Mouse (Mus musculus) heart, embryonic 13.5 days (tissue): Measurements from ENCODE around the gene Sgce. TPM values are rescaled to one million over a fixed set of nuclear protein-coding genes. Genes with fewer than 3 reads are reported as not detected.

ENCODE experiments used
- ATAC-seq: fragments of 200-750 bp; cut with Nextera tagmentation; 2 replicates; pipeline ENCODE4 v1.8.0; 2017; ENCODE audit warnings: moderate TSS enrichment; ENCODE audit not compliant: insufficient number of reproducible peaks, low FRiP score, low TSS enrichment; ENCODE audit errors: extremely low read depth
- H3K27ac ChIP-seq: fragments of 300-500 bp; sonication (generic); replicated peaks from 2 replicates; pipeline ENCODE4 v1.5.1; 2015; ENCODE audit warnings: moderate library complexity, mild to moderate bottlenecking, inconsistent platforms
- H3K27me3 ChIP-seq: fragments of 300-500 bp; sonication (generic); replicated peaks from 2 replicates; pipeline ENCODE4 v1.6.1; 2015; ENCODE audit warnings: mild to moderate bottlenecking, inconsistent platforms
- H3K36me3 ChIP-seq: fragments of 300-500 bp; sonication (generic); 2 replicates; pipeline ENCODE4 v1.6.1; 2015; ENCODE audit warnings: mild to moderate bottlenecking, inconsistent platforms
- H3K4me1 ChIP-seq: fragments of 300-500 bp; sonication (generic); 2 replicates; pipeline ENCODE4 v1.6.1; 2015; ENCODE audit warnings: inconsistent platforms
- H3K4me2 ChIP-seq: fragments of 300-500 bp; sonication (generic); 2 replicates; pipeline ENCODE4 v1.6.1; 2015; ENCODE audit warnings: inconsistent platforms, mild to moderate bottlenecking, moderate library complexity
- H3K4me3 ChIP-seq: fragments of 300-500 bp; sonication (generic); 2 replicates; pipeline ENCODE4 v1.5.1; 2015; ENCODE audit warnings: moderate library complexity, mild to moderate bottlenecking, inconsistent platforms
- H3K9ac ChIP-seq: fragments of 300-500 bp; sonication (generic); 2 replicates; pipeline ENCODE4 v1.6.1; 2015; ENCODE audit warnings: inconsistent platforms, mild to moderate bottlenecking, moderate library complexity
- H3K9me3 ChIP-seq: fragments of 300-500 bp; sonication (generic); 2 replicates; pipeline ENCODE4 v1.6.1; 2016; ENCODE audit warnings: inconsistent platforms
- WGBS: fragments of 180-500 bp; shearing (Covaris S2); methylation state at CpG from one replicate; pipeline ENCODE4 v1.1.7; 2015; ENCODE audit warnings: mixed read lengths; 5-methylcytosine and 5-hydroxymethylcytosine counted together
- polyA plus RNA-seq: library from polyadenylated mRNA; unstranded; fragments of >200 nt; fragmentation: Nextera tagmentation; extraction: Ambion mirVana; gene quantifications from 2 replicates; pipeline ENCODE4 v1.2.1, GENCODE M21; 2015

The Sgce gene
- polyA plus RNA-seq, 1 experiment from 2014 or later: 55.9 TPM

DNA sequence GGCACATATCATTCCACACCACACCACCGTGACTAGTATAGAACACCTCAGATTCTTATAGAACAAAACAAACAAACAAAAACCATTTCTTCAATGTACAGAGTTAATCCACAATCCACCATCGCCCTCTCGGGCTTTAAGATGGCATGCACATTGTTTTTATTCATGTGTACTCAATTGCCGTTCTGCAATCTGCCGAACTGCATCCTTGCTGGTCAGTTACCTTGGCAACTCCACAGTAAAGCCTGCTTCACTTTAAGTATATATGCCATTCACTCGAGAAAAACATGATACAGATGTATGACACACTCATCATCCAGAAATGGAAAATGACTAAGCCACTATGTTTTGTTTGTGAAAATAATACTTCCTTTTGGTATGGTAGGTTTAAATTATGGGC is 24.9 kb downstream of the Sgce start:
- ATAC-seq: no peak
- no peak overlapping the region for H3K27ac ChIP-seq
- H3K4me3 ChIP-seq: no peak overlapping the region
- H3K36me3 ChIP-seq: no peaks in the 10 kb centered on the region
- H3K27me3 ChIP-seq: no peaks in the 10 kb centered on the region
- no peak overlapping the region for H3K9ac ChIP-seq
- 71% methylated on average over 6 of the region's 6 CpGs for WGBS
- no peak overlapping the region for H3K4me2 ChIP-seq
- H3K4me1 ChIP-seq: no peaks in the 10 kb centered on the region
- H3K9me3 ChIP-seq: no peaks in the 10 kb centered on the region

DNA sequence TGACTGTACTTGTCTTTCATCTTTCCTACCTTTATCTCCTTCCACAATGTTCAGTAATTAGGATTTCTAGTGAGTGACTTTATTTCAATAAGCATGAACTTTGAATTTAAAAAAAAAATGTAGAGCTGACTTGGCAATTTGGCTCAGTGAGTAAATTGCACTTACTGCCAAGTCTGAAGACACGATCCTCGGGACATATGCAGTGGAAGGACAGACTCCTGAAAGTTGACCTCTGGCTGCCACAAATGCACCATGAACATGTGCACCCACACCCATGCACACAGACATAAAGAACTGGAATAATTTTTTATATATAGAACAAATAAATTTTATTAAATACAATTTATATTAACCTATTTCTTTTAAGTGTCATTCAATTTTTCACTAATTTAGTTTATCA is 29.7 kb downstream of the Sgce start:
- ATAC-seq: no peak

DNA sequence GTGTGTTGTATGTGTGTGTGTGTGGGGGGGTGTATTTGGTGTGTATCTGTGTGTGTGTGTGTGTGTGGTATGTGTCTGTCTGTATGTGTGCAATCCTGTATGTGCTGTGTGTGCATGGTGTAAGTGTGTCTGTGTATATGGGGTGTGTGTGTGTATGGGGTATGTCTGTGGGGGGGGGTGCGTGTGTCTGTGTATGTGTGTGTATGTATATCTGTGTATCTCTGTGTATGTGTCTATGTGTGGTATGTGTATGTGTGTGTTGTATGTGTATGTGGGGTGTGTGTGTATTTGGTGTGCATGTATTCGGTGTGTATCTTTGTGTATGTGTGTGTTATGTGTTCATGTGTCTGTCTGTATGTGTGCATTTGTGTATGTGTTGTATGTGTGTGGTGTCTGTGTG is 30.8 kb downstream of the Sgce start:
- ATAC-seq: no peak

More for the DNA sequence above, 29.7 kb downstream of the Sgce start:
- Histone ChIP-seq H3K27ac (no peak overlapping the region), H3K27me3 (no peaks in the 10 kb centered on the region), H3K4me2 (no peak overlapping the region), H3K9me3 (no peaks in the 10 kb centered on the region), H3K4me1 (no peaks in the 10 kb centered on the region), H3K36me3 (peaks cover 7% of the 10 kb centered on the region), H3K4me3 (no peak overlapping the region), H3K9ac (no peak overlapping the region)
- WGBS: 77% methylated on average over 2 of the region's 2 CpGs

DNA sequence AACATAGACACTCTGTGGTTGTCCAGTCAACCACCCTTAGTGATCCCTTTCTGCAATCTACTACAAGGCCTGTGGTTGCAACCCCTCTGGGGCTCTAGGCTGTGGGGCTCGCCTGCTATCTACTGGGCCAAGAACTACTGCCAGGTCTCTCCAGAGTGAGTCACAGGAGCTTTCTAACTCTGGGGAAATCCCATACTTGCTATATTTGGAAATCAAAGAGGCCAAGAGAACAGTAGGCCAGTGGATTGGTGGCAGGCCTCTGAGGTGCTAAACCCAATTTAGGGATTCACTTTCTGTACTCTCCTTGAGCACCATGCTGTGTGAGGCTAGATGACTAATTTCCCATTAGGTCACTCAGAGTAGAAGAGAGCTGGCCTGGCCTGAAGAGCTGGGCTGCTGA is 38.0 kb downstream of the Sgce start:
- no peaks in the 10 kb centered on the region for H3K9me3 ChIP-seq
- 22% methylated on average over 1 of the region's 1 CpGs for WGBS
- no peak for ATAC-seq
- H3K9ac ChIP-seq: no peak overlapping the region
- H3K27me3 ChIP-seq: no peaks in the 10 kb centered on the region
- no peak overlapping the region for H3K27ac ChIP-seq
- peaks cover 11% of the 10 kb centered on the region for H3K36me3 ChIP-seq
- no peak overlapping the region for H3K4me3 ChIP-seq
- no peak overlapping the region for H3K4me2 ChIP-seq
- H3K4me1 ChIP-seq: peaks cover 31% of the 10 kb centered on the region

More for the DNA sequence above, 30.8 kb downstream of the Sgce start:
- WGBS: 97% methylated on average over 2 of the region's 2 CpGs
- H3K4me2 ChIP-seq: no peak overlapping the region
- no peak overlapping the region for H3K27ac ChIP-seq
- no peak overlapping the region for H3K4me3 ChIP-seq
- no peaks in the 10 kb centered on the region for H3K27me3 ChIP-seq
- no peaks in the 10 kb centered on the region for H3K9me3 ChIP-seq
- H3K9ac ChIP-seq: no peak overlapping the region
- H3K36me3 ChIP-seq: peaks cover 7% of the 10 kb centered on the region
- H3K4me1 ChIP-seq: no peaks in the 10 kb centered on the region

DNA sequence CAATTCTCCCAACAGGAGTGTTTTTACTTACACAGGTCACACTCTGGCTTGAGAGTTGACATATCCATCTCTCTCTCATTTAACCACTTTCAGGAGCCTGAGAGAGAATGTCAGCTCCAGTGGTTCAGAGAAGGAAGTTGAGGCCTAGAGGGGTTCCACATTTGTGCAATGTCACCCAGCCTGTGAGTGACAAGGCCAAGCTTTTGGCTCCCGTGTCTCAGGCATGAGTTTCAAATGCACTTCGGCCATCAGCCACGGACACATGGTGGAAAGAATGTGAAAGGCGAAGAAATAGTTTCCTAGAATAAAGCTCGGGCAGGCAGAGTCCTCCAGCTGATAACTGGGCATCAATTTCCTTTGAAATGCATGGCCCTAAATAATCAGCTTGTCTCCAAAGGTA is 40.6 kb downstream of the Sgce start:
- Histone ChIP-seq H3K4me2 (no peak overlapping the region), H3K27ac (no peak overlapping the region), H3K36me3 (peaks cover 15% of the 10 kb centered on the region), H3K27me3 (no peaks in the 10 kb centered on the region), H3K4me1 (peaks cover 37% of the 10 kb centered on the region), H3K9ac (no peak overlapping the region), H3K4me3 (no peak overlapping the region), H3K9me3 (no peaks in the 10 kb centered on the region)
- no peak for ATAC-seq
- WGBS: 22% methylated on average over 5 of the region's 5 CpGs

DNA sequence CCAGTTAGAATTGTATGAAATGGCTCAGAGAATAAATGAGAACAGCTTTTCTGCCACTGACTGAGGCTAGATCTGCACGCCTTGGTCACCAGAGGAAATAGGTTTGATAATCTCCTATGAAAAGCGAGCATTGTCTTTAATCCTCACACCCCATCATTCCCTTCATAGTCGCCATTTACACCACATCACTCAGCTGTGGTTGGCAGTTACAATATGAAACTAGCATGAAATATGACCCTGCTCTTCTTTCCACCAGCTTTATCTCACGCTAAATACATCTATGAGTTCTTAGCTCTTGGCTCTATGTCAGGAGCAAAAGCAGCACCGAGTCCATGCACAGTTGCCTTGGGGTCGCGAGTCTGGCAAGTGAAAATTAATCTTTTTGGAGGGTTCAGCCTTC is 43.1 kb downstream of the Sgce start:
- Histone ChIP-seq H3K4me1 (peaks cover 31% of the 10 kb centered on the region), H3K9ac (no peak overlapping the region), H3K27ac (no peak overlapping the region; the same call in 1 of the 2 replicates), H3K9me3 (no peaks in the 10 kb centered on the region), H3K36me3 (peaks cover 17% of the 10 kb centered on the region; the same call in 1 of the 2 replicates), H3K4me2 (no peak overlapping the region), H3K27me3 (no peaks in the 10 kb centered on the region), H3K4me3 (no peak overlapping the region)
- ATAC-seq: no peak
- WGBS: 59% methylated on average over 7 of the region's 7 CpGs

DNA sequence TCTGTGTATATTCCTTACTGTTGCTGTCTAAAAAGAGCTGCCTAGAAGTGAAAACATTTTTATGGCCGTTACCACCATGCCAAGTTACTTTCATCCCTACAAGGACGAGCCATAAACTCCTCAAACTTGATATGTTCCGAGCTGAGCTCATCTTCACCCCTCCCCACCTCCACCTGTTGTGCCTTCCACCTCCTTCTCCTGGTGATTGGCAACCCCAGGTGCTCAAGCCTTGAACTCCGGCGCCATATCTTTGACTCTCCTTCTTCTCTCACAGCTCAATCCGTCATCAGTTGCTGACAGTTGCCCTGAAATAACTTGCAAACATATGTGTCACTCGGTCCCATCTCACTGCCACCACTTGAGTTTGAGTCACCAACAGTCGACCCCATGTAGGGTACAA is 45.4 kb downstream of the Sgce start:
- peaks cover 28% of the 10 kb centered on the region for H3K4me1 ChIP-seq
- H3K9me3 ChIP-seq: no peaks in the 10 kb centered on the region
- H3K4me2 ChIP-seq: no peak overlapping the region
- no peaks in the 10 kb centered on the region for H3K27me3 ChIP-seq
- ATAC-seq: no peak
- H3K27ac ChIP-seq: no peak overlapping the region
- 61% methylated on average over 8 of the region's 8 CpGs for WGBS
- H3K36me3 ChIP-seq: peaks cover 14% of the 10 kb centered on the region; the same call in 1 of the 2 replicates
- H3K4me3 ChIP-seq: no peak overlapping the region
- no peak overlapping the region for H3K9ac ChIP-seq

DNA sequence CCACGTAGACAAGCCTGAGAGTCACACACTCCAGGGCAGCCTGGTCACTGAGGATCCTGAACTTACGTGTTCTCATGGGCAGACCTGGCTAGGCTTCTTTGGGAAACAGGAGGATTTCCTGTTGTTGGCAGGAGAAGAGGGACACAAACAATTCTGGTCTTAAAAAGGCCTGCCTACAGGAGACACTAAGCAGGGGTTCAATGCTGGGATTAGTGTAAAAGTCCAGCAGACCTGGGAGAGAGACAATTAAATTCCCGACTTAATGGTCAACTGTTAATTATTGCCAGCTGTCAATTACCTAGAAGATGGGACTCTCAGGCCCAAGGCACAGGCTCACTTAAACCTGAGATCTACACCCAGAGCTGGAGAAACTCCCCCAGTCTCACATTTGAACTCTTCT is 51.2 kb downstream of the Sgce start:
- no peak overlapping the region for H3K4me2 ChIP-seq
- no peak overlapping the region for H3K9ac ChIP-seq
- no peak overlapping the region for H3K4me3 ChIP-seq
- no peak overlapping the region for H3K27ac ChIP-seq
- no peaks in the 10 kb centered on the region for H3K27me3 ChIP-seq
- 66% methylated on average over 3 of the region's 3 CpGs for WGBS
- no peaks in the 10 kb centered on the region for H3K4me1 ChIP-seq
- ATAC-seq: no peak
- H3K9me3 ChIP-seq: peaks cover 2% of the 10 kb centered on the region; the same call in 1 of the 2 replicates
- H3K36me3 ChIP-seq: peaks cover 23% of the 10 kb centered on the region

DNA sequence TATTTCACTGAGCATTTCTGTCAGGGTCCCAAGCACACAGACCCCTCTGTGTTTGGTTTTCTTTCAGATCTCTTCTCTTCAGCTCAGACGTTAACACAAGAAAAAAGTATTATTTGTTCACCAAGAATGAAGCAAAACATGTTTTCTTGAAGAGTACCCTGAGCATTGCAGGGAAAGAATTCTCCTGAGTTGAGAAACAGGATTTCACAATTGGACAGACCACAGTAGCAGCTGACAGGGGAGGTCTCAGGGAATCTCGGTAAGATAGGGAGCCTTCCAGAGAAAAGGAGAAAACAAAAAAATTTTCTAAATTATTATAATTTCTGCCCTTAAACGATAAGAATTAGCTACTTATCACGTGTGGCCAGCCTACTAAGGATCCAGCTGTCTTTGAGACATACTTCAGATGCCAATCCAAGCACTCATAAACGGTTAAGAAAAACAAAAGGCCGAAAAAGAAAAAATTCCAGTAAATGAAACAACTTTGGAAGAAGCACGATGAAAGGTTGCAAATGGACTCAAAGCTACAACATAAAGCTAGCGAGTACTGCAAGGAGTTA is 52.3 kb downstream of the Sgce start:
- peaks cover 2% of the 10 kb centered on the region; the same call in 1 of the 2 replicates for H3K9me3 ChIP-seq
- peaks cover 31% of the 10 kb centered on the region for H3K36me3 ChIP-seq
- H3K4me2 ChIP-seq: no peak overlapping the region
- H3K27ac ChIP-seq: no peak overlapping the region
- H3K4me3 ChIP-seq: no peak overlapping the region
- H3K4me1 ChIP-seq: no peaks in the 10 kb centered on the region
- H3K27me3 ChIP-seq: no peaks in the 10 kb centered on the region
- no peak for ATAC-seq
- 48% methylated on average over 8 of the region's 8 CpGs for WGBS
- H3K9ac ChIP-seq: no peak overlapping the region

DNA sequence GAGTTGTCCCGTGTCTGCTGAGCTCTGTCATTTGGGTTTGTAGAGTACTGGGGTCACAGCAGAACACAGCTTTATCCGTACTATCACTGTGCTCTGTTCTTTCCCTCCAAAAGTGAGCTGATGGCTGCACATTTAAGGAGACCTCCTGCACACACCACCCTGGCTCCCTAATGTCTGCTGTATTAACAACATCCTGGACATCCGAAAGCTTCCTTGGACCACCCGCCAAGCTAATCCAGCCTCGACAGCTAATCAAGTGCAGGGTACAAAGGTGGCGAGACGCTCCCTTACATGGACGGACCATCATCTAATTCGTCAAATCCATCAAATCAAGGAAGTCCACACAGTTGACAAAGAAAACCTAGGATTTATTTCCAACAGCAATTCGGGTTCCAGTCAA is 53.5 kb downstream of the Sgce start:
- ATAC-seq: no peak
- H3K36me3 ChIP-seq: peaks cover 26% of the 10 kb centered on the region
- no peaks in the 10 kb centered on the region for H3K27me3 ChIP-seq

DNA sequence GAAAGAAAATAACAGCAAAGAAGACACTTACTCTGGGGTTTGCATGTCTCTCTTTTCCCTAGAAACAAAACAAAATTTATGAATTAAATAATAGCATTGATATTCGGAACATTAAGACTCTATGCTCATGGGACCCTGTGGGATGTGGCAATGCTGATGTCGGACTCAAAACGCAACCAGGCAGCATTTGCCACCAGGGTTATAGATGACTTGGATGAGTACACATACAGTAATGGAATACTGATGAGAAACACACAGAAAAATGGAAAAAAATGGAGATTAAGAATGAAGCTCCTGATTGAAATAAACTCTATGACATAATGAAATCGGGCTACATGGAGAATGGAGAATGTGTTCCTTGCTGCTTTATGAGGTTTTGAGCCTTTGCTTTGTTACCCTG is 56.6 kb downstream of the Sgce start:
- Histone ChIP-seq H3K27ac (no peak overlapping the region), H3K4me3 (no peak overlapping the region), H3K4me1 (no peaks in the 10 kb centered on the region), H3K4me2 (no peak overlapping the region), H3K9me3 (no peaks in the 10 kb centered on the region), H3K9ac (no peak overlapping the region), H3K27me3 (no peaks in the 10 kb centered on the region), H3K36me3 (peaks cover 25% of the 10 kb centered on the region)
- WGBS: 83% methylated on average over 4 of the region's 4 CpGs
- ATAC-seq: no peak

More for the DNA sequence above, 53.5 kb downstream of the Sgce start:
- WGBS: 61% methylated on average over 10 of the region's 10 CpGs
- no peak overlapping the region for H3K4me2 ChIP-seq
- no peak overlapping the region for H3K4me3 ChIP-seq
- H3K4me1 ChIP-seq: no peaks in the 10 kb centered on the region
- H3K27ac ChIP-seq: no peak overlapping the region
- H3K9ac ChIP-seq: no peak overlapping the region
- peaks cover 2% of the 10 kb centered on the region; the same call in 1 of the 2 replicates for H3K9me3 ChIP-seq

DNA sequence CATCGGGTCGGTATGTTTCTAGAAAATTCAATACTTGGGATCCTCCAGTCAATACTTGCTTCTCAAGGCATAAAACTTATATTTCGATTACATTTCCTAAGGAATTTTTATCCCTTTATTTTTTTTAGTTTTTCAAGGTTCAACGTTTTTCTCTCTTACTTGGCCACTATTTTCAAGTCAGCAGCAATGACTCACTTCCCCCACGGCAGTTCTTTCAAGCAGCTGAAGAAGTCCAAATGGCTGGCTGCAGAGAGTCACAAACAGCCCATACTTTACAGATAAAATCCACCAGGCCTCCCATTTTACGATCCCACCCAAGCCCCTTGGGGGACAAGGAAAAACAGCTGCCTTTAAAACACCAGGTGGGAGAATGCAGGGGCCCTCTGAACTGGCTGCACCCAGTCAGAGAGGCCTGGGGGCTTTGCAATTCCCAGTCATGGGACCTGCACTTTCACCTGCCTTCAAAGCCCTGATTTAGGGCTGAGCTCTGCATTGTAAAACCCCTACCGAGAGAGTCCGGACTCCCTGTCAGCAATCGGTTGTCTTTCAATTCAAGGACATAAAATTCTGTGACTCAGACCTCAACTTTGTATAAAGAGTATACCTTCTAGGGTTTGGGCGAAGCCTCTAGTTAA is 62.2 kb downstream of the Sgce start:
- Histone ChIP-seq H3K4me1 (peaks cover 3% of the 10 kb centered on the region; the same call in 1 of the 2 replicates), H3K4me2 (no peak overlapping the region), H3K9ac (no peak overlapping the region), H3K27ac (no peak overlapping the region), H3K36me3 (peaks cover 13% of the 10 kb centered on the region), H3K4me3 (no peak overlapping the region), H3K27me3 (no peaks in the 10 kb centered on the region), H3K9me3 (no peaks in the 10 kb centered on the region)
- WGBS: 57% methylated on average over 10 of the region's 10 CpGs
- ATAC-seq: no peak
